Mouse (Mus musculus): Measurements from ENCODE around the gene Col23a1.

- TF ChIP-seq CTCF (IDR thresholded peaks at IDR 0.05; ENCODE audit: extremely low read depth, insufficient read length, insufficient replicate concordance, low read depth, low read length) (no peak), POLR2A (IDR thresholded peaks at IDR 0.05; ENCODE audit: low read depth, low read length) (no peak)
Measured at GRCm38 (mm10) chr11:51555066-51555465, 265.3 kb downstream of the Col23a1 start.
